Mouse (Mus musculus): ENCODE measurements around the gene Wbp4.

- no peak for TF ChIP-seq CTCF (IDR thresholded peaks at IDR 0.05; ENCODE audit: borderline replicate concordance, extremely low read depth, insufficient read depth, insufficient read length)
- no peak for TF ChIP-seq POLR2A (IDR thresholded peaks at IDR 0.05; ENCODE audit: borderline replicate concordance, extremely low read depth, insufficient read depth, insufficient read length, poor library complexity, severe bottlenecking)
Observed at GRCm38 (mm10) chr14:79494349-79494748, 13.0 kb upstream of the Wbp4 start.

Measured in brain, embryonic 14.5 days (tissue).